Mouse (Mus musculus) right cerebral cortex, adult 2 months (tissue): Measurements from ENCODE around the gene Cpsf2.

ENCODE experiments used
- DNase-seq, 2 experiments: peaks; one replicate each; pipeline ENCODE4 v3.0.0; 2021 to 2022; ENCODE audit warnings: low spot score in 2 of 2

Gene Cpsf2

DNA sequence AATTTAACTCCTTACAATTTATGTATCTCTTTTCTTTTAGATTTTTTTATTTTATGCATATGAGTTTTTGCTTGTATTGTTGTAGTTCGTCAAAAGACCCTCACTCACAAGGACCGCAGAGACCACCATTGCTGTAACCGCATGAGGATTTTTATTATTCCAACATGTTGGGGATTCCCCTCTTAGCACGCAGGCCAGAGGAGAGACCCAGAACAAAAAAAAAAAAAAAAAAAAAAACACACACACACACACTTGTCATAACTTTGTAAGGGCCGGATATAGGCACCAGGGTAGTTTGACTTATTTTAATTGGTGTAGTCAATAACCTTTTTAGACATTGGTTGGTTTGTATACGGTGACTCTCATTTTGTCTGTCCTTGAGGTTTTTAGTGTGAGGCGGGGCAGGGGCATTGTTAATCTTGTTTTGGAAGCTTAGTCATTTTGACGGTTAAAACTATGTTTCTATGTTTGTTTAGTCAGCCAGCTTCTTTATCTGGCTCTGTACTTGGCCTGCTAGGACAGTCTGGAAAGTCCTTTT is 3.5 kb downstream of the Cpsf2 start:
- no peak for DNase-seq

DNA sequence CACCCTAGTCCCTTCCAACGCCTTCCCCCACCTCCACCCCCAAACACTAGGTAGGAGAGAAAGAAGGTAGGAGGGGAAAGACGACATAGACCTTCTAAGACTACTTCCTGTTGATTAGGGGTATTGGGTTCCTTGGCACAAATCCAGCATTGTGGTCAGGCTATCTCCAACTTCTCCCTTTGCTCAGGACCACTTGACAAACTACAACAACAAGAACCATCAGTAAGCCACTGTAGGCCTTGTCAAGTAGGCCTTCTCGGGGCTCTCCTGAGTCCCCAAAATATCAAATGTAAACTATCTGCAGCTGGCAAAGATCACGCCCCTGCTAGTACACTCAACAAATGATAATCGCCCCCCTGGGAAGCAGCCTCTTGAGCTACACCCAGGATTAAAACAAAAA is 4.5 kb downstream of the Cpsf2 start:
- DNase-seq = no peak

DNA sequence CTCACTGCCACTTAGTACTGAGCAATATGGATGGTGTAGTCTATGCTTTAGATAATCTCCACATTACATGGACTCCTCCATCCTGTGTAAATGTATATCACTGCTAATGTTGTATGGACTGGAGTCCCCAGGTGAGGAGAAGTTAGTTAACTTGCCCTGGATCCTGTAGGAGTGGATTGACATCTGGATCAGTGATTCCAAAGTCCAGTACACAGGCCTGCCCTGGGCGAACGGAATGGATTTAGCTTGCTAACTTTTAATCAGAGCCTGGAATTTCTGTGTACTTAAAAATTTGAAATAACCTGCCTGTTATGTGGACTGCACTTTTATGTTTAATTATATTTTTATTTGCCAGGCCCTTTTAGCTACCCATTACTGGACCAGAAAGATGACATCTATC is 5.8 kb downstream of the Cpsf2 start:
- no peak for DNase-seq

DNA sequence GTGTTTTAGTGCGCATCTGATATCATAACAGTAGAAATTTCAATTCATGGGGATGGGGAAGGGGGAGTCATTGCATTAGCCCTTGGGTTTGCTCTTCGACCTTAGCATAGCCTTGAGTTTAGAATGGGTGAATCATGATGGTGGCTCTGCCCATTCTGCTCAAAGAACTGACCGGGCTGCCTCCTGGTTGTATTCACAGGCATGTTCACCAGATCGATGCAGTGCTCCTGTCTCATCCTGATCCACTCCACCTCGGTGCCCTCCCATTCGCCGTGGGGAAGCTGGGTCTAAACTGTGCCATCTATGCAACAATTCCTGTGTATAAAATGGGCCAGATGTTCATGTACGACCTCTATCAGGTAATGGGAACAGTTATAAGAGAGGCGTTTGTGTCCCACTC is 7.2 kb downstream of the Cpsf2 start:
- DNase-seq = no peak

DNA sequence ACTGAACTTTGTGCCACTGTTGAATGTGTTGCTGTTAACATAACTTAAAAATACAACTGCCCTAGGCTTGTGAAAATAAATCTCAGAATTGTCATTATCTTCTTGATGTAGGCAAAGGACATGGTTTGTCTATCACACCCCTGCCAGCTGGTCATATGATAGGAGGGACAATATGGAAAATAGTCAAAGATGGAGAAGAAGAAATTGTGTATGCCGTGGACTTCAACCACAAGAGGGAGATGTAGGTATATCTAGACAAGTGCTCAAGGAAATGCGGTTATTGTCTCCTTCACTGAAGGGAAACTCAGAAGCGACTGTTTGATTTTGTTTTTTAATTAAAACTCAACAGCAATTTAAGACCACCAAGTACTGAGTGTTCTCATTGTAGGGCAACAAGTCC is 9.3 kb downstream of the Cpsf2 start:
- DNase-seq = peak in 1 of 2 experiments; percentile 27

DNA sequence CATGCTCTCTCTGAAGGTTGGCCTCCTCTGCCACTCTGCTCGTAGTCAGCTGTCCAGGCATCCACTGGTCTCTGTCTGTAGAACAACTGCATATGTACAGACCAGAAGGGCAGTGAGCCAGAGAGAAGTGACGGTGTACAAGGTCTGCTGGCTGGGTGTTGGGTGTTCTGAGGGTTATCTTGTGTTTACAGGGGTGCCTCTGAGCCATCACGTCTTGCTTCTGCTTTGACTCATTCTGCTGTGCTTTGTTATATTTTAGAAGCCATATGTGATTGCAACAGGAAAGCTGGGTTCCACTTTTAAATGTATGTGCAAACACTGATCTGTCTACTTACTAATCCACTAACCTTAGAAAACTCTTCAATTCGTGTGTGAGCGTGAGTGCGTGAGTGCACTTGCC is 11.9 kb downstream of the Cpsf2 start:
- no peak for DNase-seq

DNA sequence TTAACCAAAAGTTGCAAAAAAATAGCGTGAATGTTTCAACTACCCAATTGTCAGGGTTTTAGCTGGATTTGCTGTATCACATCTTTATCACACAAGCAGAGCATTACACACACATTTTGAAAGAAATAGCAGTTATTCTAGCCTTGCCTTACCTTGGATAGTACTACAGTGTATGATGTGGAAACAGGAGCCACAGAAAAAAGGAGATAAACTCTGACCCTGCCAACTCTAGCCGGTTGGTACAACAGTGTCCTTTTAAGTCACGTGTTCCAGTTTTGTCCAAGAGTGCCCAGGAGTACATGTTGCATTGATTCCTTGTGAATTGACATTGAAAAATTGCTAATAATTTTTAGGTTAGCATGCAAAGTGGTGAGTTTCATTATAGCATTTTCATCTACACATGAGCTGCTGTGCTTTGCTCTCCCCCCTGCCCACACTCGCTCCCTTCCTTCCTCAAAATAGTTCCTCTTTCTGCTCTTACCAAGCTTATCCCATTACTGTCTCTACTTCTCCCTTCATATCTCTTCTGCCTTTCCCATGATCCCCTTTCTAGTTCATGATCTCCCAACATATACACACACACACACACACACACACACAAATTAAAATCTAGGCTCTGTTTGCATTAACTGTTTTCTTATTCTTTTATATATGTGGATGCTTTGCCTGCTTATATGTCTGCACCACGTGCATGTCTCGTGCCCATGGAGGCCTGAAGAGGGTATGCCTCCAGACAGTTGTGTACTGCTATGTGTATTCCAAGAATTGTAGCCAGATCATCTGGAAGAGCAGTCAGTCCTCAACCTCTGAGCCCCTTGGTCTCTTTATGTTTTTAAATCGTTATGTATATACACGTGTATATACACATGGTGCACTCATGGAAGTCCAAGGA is 19.0 kb downstream of the Cpsf2 start:
- no peak for DNase-seq

DNA sequence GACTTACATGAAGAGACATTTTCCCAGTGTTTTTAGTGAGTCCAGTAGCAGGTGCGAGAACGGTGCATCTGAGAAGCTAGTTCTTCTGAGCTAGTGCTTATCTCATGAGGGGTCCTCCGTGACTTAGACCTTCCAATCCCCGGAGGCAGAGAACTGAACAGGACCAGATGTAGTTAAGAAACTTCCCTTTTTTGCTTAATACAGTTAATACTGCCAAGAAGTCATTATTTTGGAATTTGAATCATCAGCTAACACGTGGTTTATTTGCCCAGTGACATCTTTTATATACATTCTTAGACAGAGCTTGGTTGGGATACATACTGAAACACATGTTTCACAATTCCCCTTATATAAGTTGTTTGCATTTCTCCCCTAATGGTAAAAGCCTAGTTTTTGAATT is 23.1 kb downstream of the Cpsf2 start:
- DNase-seq = no peak

DNA sequence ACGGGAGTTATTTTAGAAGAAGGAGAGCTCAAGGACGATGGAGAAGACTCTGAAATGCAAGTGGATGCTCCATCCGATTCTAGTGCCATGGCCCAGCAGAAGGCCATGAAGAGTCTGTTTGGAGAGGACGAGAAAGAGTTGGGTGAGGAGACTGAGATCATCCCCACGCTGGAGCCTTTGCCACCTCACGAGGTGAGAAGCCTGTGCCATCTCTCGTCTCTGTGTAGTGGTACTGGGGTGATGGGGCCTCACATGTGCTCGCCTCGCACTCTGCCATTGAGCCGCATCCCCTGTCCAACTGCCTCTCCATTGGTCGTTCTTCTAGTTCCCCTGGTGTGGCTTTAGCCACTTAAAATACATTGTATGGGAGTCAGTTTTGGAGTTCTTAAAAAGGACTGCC is 25.0 kb downstream of the Cpsf2 start:
- DNase-seq = no peak

DNA sequence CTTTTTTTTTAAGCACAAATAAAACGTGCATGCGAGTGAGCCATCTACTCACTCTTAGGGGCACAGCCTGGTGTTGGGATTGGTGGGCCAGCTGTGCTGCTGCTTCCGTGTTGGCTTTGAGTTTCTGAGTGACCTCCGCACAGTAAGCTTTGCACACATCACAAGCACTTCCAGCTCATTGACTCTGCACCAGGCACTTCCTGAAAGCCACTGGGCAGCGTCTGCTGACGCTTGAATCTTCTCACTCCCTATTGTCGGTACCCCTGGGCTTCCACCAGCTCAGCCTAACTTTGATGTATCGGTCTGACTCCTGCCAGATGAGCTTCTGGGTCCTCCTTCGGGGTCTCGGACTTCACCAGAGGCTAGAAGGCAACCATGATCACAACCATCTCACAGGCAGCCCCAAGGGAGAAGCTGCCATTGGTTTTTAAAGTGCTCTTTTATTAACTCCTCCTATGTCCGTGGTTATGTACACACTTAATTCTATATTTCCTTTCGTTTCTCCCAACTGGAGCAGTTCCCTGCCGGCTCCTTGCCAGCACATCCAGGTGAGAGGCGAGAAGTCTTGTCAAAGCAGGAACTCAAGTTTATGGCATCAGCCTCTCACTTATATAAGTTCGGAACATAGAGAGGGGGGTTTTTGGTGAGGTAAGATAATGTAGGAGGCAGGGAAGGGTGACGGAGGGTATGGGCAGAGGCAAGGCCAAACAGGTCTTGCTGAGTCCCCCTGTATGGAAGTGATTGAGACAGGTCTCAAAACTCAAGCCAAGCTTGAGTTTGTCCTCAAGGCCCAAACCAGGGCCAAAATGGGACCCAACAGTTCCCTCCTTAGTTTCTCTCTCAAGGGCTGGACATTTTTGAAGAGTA is 32.6 kb downstream of the Cpsf2 start:
- DNase-seq = no peak

DNA sequence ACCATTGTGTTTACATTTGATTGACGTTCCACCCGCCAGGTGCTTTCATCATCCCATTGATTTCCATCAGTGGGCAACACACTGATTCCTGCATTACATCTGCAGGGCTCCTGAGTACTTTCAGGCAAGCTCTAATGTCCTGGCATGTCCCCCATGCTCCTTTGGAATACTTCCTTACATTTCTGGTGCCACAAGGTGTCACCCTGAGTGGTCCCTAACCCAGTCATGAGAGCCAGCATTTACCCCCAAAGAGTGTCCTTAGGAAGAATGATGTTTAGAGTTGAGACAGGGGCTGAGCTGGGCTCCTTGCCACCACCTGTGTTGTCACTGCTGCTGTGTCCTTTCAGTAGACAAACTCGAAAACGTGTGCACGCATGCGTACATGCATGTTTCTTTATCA is 33.8 kb downstream of the Cpsf2 start:
- DNase-seq = no peak

DNA sequence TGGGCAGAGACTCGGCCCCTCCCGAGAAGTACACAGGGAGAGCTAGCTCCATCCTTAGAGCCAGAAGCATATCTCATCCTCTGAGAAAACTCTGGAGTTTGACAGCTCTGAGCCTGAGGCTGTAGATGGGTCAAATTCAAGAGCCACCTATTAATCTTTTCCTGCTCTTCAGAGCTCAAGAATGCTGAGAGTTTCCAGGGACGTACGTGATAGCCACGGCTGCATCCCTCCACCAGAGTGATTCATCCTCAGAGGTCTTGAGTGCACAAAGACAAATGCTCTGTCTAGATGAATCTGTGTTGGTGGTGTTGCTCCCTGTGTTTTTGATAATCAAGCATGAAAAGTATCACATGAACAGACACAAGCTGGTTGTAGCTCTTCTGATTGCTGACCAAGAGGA is 38.6 kb downstream of the Cpsf2 start:
- DNase-seq = no peak

DNA sequence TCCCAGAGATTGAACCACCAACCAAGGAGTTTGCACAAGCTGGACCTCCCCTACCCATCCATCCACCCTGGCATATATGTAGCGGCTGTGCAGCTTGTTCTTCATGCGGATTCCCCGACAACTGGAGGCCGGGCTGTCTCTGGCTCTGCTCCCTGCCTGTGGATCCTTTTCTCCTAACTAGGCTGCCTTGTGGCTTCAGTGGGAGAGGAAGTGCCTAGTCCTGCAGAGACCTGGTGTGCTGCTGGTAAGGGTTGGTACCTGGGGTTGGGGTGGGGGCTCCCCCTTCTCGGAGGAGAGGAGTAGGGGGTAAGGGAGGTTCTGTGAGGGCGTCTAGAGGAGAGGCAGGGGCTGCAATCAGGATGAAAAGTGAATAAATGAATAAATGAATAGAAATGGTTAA is 39.3 kb downstream of the Cpsf2 start:
- DNase-seq = no peak

DNA sequence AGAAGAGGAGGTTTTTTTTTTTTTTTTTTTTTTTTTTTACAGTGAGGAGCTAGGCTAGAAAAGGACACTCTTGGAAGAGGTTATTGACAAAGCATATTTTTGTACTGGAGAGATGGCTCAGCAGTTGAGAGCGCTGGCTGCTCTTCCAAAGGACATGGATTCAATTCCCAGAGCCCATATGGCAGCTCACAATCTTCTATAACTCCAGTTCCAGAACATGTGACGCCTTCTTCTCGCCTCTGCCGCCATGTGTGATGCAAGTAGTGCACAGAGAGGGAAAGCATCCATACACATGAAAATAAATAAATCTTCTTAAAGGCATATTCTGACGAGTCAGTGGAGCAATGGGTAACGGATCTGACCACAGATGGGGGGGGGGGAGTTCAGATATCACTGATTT is 46.1 kb downstream of the Cpsf2 start:
- no peak for DNase-seq

DNA sequence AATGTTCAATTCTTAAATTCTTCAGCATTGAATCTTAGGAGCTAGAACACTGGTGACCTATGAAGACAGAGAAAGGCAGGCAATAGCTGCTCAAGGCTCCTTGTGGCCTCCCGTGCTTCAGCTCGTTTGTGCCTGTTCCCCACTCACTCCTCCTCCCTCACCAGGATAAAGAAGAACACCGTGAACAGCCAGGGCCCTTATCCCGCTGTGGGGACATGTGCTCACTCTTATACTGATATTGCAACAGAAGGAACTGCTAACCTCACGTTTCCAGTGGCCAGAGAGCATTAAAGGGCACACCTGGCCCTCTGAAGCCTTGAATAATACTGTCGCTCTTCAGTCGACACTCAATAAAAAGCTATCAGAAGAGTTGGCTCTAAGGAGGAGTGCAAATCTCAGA is 53.4 kb downstream of the Cpsf2 start:
- DNase-seq = no peak

DNA sequence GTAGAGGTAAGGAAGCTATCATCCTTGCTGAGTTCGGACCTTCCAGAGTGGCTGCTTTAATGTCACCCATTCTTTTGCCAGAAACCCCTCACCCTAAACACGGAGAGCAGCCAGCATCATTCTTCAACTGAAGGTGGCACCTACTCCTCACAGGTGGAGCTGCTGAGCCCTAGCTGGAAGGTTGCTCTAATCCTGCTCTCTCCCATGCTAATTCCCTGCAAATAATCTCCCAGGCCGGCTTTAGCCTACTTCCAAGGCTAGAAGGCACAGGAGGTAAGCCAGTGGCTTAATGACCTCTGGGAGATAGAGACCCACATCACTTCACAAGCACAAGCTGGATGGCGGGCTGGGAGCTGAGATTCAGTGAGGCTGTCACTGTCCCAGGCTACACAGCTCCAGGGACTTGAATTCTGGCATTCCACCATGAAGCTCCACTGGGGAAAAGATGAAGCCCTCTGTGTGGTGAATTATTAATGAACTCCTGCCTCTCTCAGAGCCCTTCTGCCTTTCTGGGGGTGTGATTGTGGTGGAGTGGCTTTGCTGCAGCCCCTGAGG is 54.2 kb downstream of the Cpsf2 start:
- DNase-seq = no peak

DNA sequence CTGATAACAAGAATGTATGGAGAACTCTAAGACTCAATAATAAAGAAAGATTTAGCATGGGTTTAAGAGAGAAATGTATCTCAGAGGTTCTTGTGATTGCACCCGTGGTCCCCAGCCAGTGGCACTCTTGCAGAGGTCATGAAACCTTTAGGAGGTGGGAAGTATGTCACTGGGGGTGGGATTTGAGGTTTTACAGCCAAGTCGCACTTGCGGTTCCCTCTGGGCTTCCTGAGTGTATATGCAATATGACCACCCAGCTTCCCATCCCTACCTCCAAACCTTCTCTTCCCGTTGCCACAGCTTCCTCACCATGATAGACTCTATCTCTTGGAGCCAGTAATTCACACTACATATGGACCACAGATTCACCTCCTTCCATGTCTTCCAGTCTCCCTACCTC is 59.1 kb downstream of the Cpsf2 start:
- DNase-seq = no peak

DNA sequence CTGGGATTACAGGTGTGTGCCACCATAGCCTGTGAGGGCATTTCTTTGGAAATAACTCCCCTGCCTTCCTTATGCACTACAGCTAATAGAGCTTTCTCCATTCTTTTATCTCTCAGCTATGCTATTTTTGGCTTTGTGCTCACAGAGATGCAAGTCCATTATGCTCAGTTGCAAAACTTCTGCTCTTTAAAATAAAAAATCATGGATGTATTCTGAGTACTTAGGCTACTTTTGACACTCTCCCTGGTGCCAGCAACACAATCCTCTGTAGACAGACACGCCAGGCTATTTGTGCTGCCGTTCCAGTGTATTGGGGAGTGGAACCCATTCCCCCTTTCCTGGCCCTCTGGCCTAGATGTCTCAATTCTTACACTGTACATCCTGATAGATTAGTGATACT is 64.1 kb downstream of the Cpsf2 start:
- no peak for DNase-seq

DNA sequence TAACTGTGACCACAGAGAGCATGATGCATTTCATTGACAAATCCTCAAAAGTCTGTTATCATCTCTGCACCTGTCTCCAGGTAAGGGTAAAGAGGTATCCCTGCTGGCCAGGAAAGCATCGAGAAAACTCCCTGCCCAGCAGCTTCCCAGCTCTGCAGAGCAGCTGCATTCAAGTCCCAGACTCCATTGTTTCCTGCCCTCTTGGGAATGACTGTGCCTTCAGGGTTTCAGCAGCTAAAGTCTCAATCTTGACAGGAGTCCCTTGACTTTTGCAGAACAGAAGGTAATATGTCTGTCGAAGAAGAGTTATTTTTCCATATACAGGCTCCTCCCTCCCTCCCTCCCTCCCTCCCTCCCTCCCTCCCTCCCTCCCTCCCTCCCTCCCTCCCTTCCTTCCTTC is 65.9 kb downstream of the Cpsf2 start:
- no peak for DNase-seq

DNA sequence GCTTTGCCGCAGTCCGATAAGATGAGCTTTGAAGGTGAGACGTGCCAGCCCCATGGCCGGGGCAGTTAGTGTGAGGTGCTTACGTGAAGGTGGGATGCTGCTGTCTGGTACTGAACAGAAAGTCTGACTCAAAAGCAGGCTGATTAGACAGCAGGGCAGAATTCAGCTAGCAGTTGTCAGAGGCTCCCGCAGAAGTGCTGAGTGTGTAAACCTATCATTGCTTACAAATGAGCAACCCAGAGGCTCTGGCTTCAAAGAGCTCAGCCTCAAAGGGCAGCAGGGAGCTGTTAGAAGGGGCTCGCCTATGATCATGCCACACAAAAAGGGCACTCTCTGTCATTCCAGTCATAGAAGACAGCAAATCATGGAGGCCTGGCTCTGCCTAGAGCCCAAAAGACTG is 66.5 kb downstream of the Cpsf2 start:
- no peak for DNase-seq

DNA sequence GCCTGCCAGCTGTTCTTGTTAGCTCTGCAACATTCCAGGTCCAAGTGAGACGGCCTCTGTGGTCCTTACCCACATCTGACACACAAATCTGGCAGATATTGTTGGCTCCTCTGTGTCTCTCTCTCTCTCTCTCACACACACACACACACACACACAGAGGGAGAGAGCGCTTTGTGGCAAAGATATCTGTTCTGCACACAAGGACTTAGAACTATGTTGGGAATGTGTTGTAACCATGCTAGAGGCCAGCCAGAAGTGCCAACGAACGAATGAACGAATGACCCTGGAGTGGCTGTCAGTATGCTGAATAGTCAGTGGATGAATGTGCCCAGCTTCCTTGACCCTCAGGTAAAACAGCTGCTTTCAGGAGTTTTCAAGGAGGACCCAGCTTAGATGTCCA is 68.1 kb downstream of the Cpsf2 start:
- no peak for DNase-seq

DNA sequence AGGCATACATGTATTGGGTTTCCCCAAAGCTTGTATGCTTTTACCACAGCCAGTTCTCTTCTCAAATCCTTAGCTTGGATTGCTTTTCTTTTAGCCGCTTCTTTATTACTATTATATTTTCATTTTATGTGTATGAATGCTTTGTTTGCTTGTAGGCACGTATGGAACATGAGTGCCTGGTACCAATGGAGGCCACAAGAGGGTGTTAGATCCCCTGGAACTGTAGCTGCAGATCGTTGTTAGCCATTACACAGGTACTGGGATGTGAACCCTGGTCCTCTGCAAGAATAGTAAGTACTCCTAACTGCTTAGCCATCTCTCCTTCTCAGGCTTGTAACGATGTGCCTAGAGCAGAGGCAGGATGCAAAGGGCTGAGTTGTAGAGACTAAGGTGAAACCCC is 78.4 kb downstream of the Cpsf2 start:
- DNase-seq = no peak

DNA sequence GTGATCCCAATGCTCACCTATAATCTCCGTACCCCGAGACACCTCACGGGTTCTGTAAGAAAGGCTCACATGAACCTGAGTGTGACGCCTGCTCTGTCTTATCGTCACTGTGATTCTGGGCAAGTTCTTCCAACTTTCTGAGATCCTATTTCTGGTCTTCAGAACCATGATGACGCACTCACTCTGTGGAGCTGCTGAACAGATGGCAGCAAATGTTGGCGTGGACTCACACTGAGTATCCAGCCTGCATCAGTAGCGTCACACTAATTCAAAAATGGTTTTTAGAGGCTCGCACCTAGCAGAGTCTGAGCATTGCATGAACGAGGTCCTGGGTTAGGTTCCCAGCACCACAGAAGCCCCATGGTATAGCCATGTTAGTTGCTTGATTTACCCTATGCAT is 80.0 kb downstream of the Cpsf2 start:
- DNase-seq = peak; percentile 62 to 75
